Mouse (Mus musculus): ENCODE measurements around the gene BC029722.

The BC029722 gene

GRCm38 (mm10) chr2:155818596-155819391, 432 bp downstream of the BC029722 start:
- peak; percentile 96 for DNase-seq (ENCODE audit: low spot score)

- peak; percentile 68 for DNase-seq (ENCODE audit: low spot score)
Observed at GRCm38 (mm10) chr2:155817301-155818245, 1.7 kb downstream of the BC029722 start.

- no peak for DNase-seq (ENCODE audit: low spot score)
Observed at GRCm38 (mm10) chr2:155816179-155816578, 3.0 kb downstream of the BC029722 start.

- DNase-seq (ENCODE audit: low spot score): no peak
Observed at GRCm38 (mm10) chr2:155814829-155815228, 4.4 kb downstream of the BC029722 start.

GRCm38 (mm10) chr2:155812637-155813036, 6.6 kb downstream of the BC029722 start:
- DNase-seq (ENCODE audit: low spot score): no peak

- DNase-seq (ENCODE audit: low spot score): peak; percentile 70
Observed at GRCm38 (mm10) chr2:155811821-155812396, 7.3 kb downstream of the BC029722 start.

GRCm38 (mm10) chr2:155809620-155810019, 9.6 kb downstream of the BC029722 start:
- DNase-seq (ENCODE audit: low spot score): no peak

GRCm38 (mm10) chr2:155807408-155807807, 11.8 kb downstream of the BC029722 start:
- no peak for DNase-seq (ENCODE audit: low spot score)

GRCm38 (mm10) chr2:155806548-155806947, 12.7 kb downstream of the BC029722 start:
- no peak for DNase-seq (ENCODE audit: low spot score)

GRCm38 (mm10) chr2:155805925-155806255, 13.3 kb downstream of the BC029722 start:
- no peak for DNase-seq (ENCODE audit: low spot score)

GRCm38 (mm10) chr2:155805231-155805924, 13.8 kb downstream of the BC029722 start:
- DNase-seq (ENCODE audit: low spot score): peak; percentile 47

- DNase-seq (ENCODE audit: low spot score): no peak
Observed at GRCm38 (mm10) chr2:155804053-155804452, 15.2 kb downstream of the BC029722 start.

- DNase-seq (ENCODE audit: low spot score): no peak
Observed at GRCm38 (mm10) chr2:155802761-155803160, 16.5 kb downstream of the BC029722 start.

- no peak for DNase-seq (ENCODE audit: low spot score)
Observed at GRCm38 (mm10) chr2:155798613-155799012, 20.6 kb downstream of the BC029722 start.

GRCm38 (mm10) chr2:155794674-155795445, 24.4 kb downstream of the BC029722 start:
- DNase-seq (ENCODE audit: low spot score): no peak

- DNase-seq (ENCODE audit: low spot score): no peak
Observed at GRCm38 (mm10) chr2:155792899-155793298, 26.3 kb downstream of the BC029722 start.

GRCm38 (mm10) chr2:155787949-155788931, 31.0 kb downstream of the BC029722 start:
- no peak for DNase-seq (ENCODE audit: low spot score)

- no peak for DNase-seq (ENCODE audit: low spot score)
Observed at GRCm38 (mm10) chr2:155786905-155787304, 32.3 kb downstream of the BC029722 start.

- peak; percentile 29 for DNase-seq (ENCODE audit: low spot score)
Observed at GRCm38 (mm10) chr2:155784534-155784933, 34.7 kb downstream of the BC029722 start.

GRCm38 (mm10) chr2:155779506-155779905, 39.7 kb downstream of the BC029722 start:
- no peak for DNase-seq (ENCODE audit: low spot score)

All from adipocyte (in vitro differentiated cells).